Mouse (Mus musculus): ENCODE results near the gene Jph2.

GRCm38 (mm10) chr2:163332368-163333055, 65.3 kb downstream of the Jph2 start:
- TF ChIP-seq POLR2A (IDR thresholded peaks at IDR 0.05; ENCODE audit: control insufficient read depth, low read depth, low read length) (no peak), CTCF (IDR thresholded peaks at IDR 0.05; ENCODE audit: control insufficient read depth, insufficient read depth, insufficient replicate concordance, low read depth, low read length) (no peak)
